Mouse (Mus musculus) liver, adult 2 months (tissue): ENCODE measurements around the gene Ssh1. TPM values are rescaled to one million over a fixed set of nuclear protein-coding genes. Genes with fewer than 3 reads are reported as not detected.

Experiments
- DNase-seq: peaks from one replicate; pipeline ENCODE4 v3.0.0-alpha.2; 2011; ENCODE audit warnings: low read depth, low spot score; ENCODE audit errors: extremely low read depth
- H3K27ac ChIP-seq: fragments of 200-500 bp; replicated peaks from 2 replicates; pipeline ENCODE4 v1.5.1; 2012; ENCODE audit warnings: low read depth, mild to moderate bottlenecking, control low read depth, inconsistent platforms, low read length; ENCODE audit not compliant: insufficient read depth
- H3K27me3 ChIP-seq: fragments of 200-500 bp; 2 replicates; pipeline ENCODE4 v1.6.1; 2012; ENCODE audit warnings: mild to moderate bottlenecking, moderate library complexity, low read length, inconsistent platforms; ENCODE audit not compliant: control insufficient read depth, insufficient read depth
- H3K36me3 ChIP-seq: fragments of 200-500 bp; 2 replicates; pipeline ENCODE4 v1.6.1; 2012; ENCODE audit warnings: low read length, inconsistent platforms; ENCODE audit not compliant: control insufficient read depth, insufficient read depth
- H3K4me1 ChIP-seq: fragments of 200-500 bp; 2 replicates; pipeline ENCODE4 v1.6.1; 2011; ENCODE audit warnings: low read length; ENCODE audit not compliant: control insufficient read depth, insufficient read depth
- H3K4me3 ChIP-seq: fragments of 200-500 bp; 2 replicates; pipeline ENCODE4 v1.5.1; 2011; ENCODE audit warnings: low read depth, mild to moderate bottlenecking, control low read depth, low read length, moderate library complexity; ENCODE audit not compliant: insufficient read depth
- H3K79me2 ChIP-seq: fragments of 200-500 bp; 2 replicates; pipeline ENCODE4 v1.6.1; 2012; ENCODE audit warnings: inconsistent platforms, mild to moderate bottlenecking, low read length, moderate library complexity; ENCODE audit not compliant: control insufficient read depth, insufficient read depth
- H3K9ac ChIP-seq: fragments of 200-500 bp; 2 replicates; pipeline ENCODE4 v1.6.1; 2012; ENCODE audit warnings: low read depth, mild to moderate bottlenecking, control low read depth, inconsistent platforms, low read length
- CTCF ChIP-seq: fragments of 200-500 bp; IDR thresholded peaks from 2 replicates; pipeline ENCODE4 v1.5.1; 2011; ENCODE audit warnings: low read depth, low read length, control low read depth
- POLR2A ChIP-seq: fragments of 200-500 bp; IDR thresholded peaks from 2 replicates; pipeline ENCODE4 v1.6.1; 2011; ENCODE audit warnings: low read length, control low read depth; ENCODE audit not compliant: insufficient read depth; ENCODE audit errors: extremely low read depth
- WGBS: fragments of 180-500 bp; shearing (Covaris S2); methylation state at CpG from one replicate; pipeline ENCODE4 v1.1.7; 2018; 5-methylcytosine and 5-hydroxymethylcytosine counted together
- polyA plus RNA-seq: library from polyadenylated mRNA; depleted of rRNA; stranded (reverse); fragments of >200 nt; gene quantifications from 2 replicates; pipeline ENCODE4 v1.2.3, GENCODE M21; 2012
- total RNA-seq: library from RNA; depleted of rRNA; stranded (reverse); fragments of >200 nt; gene quantifications from 2 replicates; pipeline ENCODE4 v1.2.3, GENCODE M21; 2014

The Ssh1 gene
- total and polyA plus RNA-seq, 2 experiments: 1.6 to 5.5 TPM

DNA sequence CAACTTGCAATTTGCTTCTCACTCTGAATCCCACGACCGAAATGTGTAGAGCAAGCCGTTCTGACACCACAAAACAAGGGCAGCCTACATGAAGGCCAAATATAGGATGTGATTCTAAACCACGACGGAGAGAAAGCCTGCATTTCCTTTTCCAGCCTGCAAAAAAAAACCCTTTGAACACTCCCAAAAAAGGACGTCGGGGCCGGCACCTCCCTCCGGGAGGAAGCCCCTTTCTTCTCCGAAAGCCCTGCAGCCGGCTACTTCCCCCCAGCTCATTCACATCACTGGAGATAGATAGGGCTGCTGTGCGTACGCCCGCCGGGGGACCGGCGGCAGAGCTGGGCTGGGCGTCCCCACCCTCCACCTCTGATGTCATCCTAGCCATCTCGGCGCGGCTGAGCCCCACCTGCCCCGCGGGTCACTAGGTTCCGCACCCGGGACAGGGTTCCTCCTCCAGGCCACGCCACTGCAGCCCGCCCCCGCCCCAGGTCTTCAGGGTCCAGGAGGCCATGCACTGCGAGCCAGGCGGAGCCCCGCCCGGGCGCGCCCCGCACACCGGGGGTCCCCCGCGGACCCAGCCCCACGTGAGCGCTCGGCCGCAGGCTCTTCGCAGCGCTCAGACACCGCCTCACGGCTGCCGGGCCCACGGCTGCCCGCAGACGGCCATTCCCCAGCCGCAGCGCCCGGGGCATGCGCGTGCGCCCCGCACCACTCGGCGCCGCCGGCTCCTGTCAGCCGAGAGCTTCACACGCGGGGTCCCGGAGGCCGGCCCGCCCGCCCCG is 85.7 kb downstream of the Ssh1 start:
- no peak for TF ChIP-seq CTCF
- no peak for TF ChIP-seq POLR2A
- DNase-seq: peak; percentile 22
- Histone ChIP-seq H3K79me2 (peaks cover 18% of the 10 kb centered on the region), H3K36me3 (no peaks in the 10 kb centered on the region), H3K27ac (peak overlapping the region; percentile 40), H3K27me3 (no peaks in the 10 kb centered on the region), H3K4me3 (peak overlapping the region; percentile 75), H3K4me1 (peaks cover 6% of the 10 kb centered on the region), H3K9ac (peak overlapping the region; percentile 80)
- 1% methylated on average over 69 of the region's 69 CpGs for WGBS

DNA sequence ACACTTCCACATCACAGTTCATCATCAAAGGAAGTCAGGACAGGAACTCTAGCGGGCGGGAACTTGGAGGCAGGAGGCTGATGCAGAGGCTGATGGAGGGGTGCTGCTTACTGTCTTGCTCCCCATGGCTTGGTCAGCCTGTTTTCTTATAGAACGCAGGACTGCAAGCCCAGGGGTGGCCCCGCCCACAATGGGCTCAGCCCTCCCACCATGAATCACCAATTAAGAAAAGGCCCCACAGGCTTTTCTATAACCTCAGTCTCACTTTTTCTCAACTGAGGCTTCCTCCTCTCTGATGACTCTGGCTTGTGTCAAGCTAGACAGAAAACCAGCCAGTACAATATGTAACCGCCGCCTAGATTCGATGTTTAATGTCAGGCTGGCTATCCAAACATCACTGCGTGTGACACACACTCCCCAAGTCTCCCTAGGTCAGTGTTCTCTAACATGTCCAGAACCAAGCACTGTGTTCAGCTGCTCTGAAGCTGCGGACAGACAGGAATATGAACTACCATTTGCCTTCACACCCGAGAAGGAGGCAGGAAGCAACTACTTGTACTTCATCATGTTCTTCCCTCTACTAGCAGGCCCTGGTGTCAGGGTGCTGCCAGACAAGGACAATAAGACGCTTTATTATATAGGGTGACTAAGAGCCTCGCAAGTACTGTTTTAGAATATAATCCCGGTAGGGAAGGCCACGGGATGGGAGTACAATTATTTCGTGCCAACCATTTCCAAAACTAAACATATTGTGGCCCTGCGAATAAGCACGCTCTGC is 86.5 kb downstream of the Ssh1 start:
- DNase-seq: no peak
- H3K27me3 ChIP-seq: no peaks in the 10 kb centered on the region
- 31% methylated on average over 17 of the region's 17 CpGs for WGBS
- no peaks in the 10 kb centered on the region for H3K36me3 ChIP-seq
- peak overlapping the region; percentile 80 for H3K9ac ChIP-seq
- peaks cover 6% of the 10 kb centered on the region for H3K4me1 ChIP-seq
- H3K27ac ChIP-seq: peak overlapping the region; percentile 40
- peak overlapping the region; percentile 75 for H3K4me3 ChIP-seq
- no peak for TF ChIP-seq CTCF
- no peak for TF ChIP-seq POLR2A
- peaks cover 27% of the 10 kb centered on the region for H3K79me2 ChIP-seq

GRCm38 (mm10) chr5:113904987-113905386 is 88.7 kb downstream of the Ssh1 start:
- no peak for TF ChIP-seq POLR2A
- TF ChIP-seq CTCF: no peak
- 53% methylated on average over 4 of the region's 4 CpGs for WGBS
- H3K36me3 ChIP-seq: no peaks in the 10 kb centered on the region
- H3K27me3 ChIP-seq: no peaks in the 10 kb centered on the region
- peaks cover 6% of the 10 kb centered on the region for H3K4me1 ChIP-seq
- no peak for DNase-seq
- peaks cover 32% of the 10 kb centered on the region for H3K79me2 ChIP-seq
- H3K27ac ChIP-seq: no peak overlapping the region
- no peak overlapping the region for H3K9ac ChIP-seq
- no peak overlapping the region for H3K4me3 ChIP-seq

GRCm38 (mm10) chr5:113902983-113903382 is 90.7 kb downstream of the Ssh1 start:
- H3K27me3 ChIP-seq: no peaks in the 10 kb centered on the region
- no peak for DNase-seq
- H3K27ac ChIP-seq: no peak overlapping the region
- TF ChIP-seq CTCF (no peak), POLR2A (no peak)
- H3K36me3 ChIP-seq: no peaks in the 10 kb centered on the region
- H3K9ac ChIP-seq: no peak overlapping the region
- 66% methylated on average over 5 of the region's 5 CpGs for WGBS
- peaks cover 5% of the 10 kb centered on the region; the same call in 1 of the 2 replicates for H3K4me1 ChIP-seq
- H3K79me2 ChIP-seq: peaks cover 43% of the 10 kb centered on the region
- no peak overlapping the region for H3K4me3 ChIP-seq

DNA sequence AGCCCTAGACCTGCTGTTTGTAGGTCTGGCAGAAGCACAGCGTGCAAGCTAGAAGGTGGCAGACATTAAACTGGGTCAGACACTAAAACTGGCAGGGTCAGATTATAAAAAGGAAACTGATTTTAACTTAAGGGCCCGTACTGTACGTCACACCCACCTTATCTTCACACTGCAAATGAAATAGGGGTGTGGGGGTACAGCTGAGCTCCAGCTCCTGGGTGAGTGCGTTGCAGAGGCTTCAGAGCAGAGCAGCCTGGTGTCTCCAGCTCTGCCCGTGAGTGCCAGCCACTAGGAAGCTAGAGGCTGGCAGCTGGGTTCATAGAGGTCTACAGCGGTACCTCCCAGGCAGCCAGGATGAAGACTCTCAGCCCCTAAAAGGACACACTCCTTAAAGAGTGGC is 91.7 kb downstream of the Ssh1 start:
- Histone ChIP-seq H3K36me3 (no peaks in the 10 kb centered on the region), H3K4me3 (no peak overlapping the region), H3K79me2 (peaks cover 51% of the 10 kb centered on the region), H3K9ac (no peak overlapping the region), H3K27ac (no peak overlapping the region), H3K27me3 (no peaks in the 10 kb centered on the region), H3K4me1 (peaks cover 5% of the 10 kb centered on the region; the same call in 1 of the 2 replicates)
- 72% methylated on average over 6 of the region's 6 CpGs for WGBS
- no peak for DNase-seq
- TF ChIP-seq POLR2A: no peak
- no peak for TF ChIP-seq CTCF

DNA sequence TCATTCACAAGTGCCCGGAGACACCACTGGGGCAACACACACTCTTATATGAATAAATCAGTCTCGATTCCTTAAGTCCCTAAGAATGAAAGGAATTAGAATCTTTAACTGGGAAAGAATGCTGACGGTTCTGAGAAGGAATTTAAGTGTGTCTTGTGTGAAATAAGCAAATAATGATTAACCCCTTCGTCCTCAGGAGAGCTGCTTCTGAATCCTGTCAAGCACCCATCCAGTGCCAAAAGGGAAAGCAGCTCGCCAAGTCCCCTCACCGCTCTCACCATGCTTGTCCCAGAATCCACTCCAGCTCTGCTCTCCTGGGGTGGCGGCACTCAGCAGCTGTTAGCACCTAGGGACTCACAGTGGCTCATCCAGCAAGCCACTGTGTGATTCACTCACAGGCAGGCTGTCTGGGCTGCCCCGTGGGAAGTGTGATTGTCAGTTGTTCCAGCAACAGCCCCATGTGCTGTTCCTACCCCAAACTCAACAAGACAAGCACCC is 92.6 kb downstream of the Ssh1 start:
- WGBS: 74% methylated on average over 8 of the region's 8 CpGs
- Histone ChIP-seq H3K27me3 (no peaks in the 10 kb centered on the region), H3K79me2 (peaks cover 56% of the 10 kb centered on the region), H3K9ac (no peak overlapping the region), H3K4me3 (no peak overlapping the region), H3K27ac (no peak overlapping the region), H3K36me3 (no peaks in the 10 kb centered on the region), H3K4me1 (peaks cover 5% of the 10 kb centered on the region; the same call in 1 of the 2 replicates)
- TF ChIP-seq POLR2A: no peak
- TF ChIP-seq CTCF: no peak
- DNase-seq: no peak
